Mouse (Mus musculus): ENCODE data around the gene Mroh7. TPM values are rescaled to one million over a fixed set of nuclear protein-coding genes. Genes with fewer than 3 reads are reported as not detected.
"Not testable (repeated sequence)": the region's sequence is repeated elsewhere in the genome, so short reads cannot be mapped to it uniquely, and the experiment has no call there.

The Mroh7 gene
- total RNA-seq, 1 experiment, result 0.45 TPM

- Histone ChIP-seq H3K27ac (ENCODE audit: insufficient read depth, low read depth, low read length, poor library complexity, severe bottlenecking) (no peak overlapping the region), H3K9ac (ENCODE audit: insufficient read depth, low read depth, low read length, poor library complexity, severe bottlenecking) (no peak overlapping the region), H3K4me1 (ENCODE audit: control insufficient read depth in 2 of 2, insufficient read depth in 2 of 2, low read length in 2 of 2, poor library complexity in 1 of 2) (peaks cover 0 to 2% of the 10 kb centered on the region in 2 experiments; a peak in 1 of 4 replicates), H3K36me3 (ENCODE audit: control insufficient read depth, insufficient read depth, low read length, poor library complexity, severe bottlenecking) (no peaks in the 10 kb centered on the region), H3K9me3 (ENCODE audit: control insufficient read depth, insufficient read depth, low read depth, low read length) (no peaks in the 10 kb centered on the region), H3K4me3 (ENCODE audit: insufficient read depth in 1 of 2, low read depth in 1 of 2, low read length in 2 of 2, poor library complexity in 1 of 2, severe bottlenecking in 1 of 2) (no peak overlapping the region)
- no peak for TF ChIP-seq HCFC1 (IDR thresholded peaks at IDR 0.05; ENCODE audit: borderline replicate concordance, insufficient read depth, low read length)
- TF ChIP-seq ZC3H11A (IDR thresholded peaks at IDR 0.05; ENCODE audit: borderline replicate concordance, low read depth, low read length), result peak; percentile 74; the same call in 1 of the 2 replicates
- in situ Hi-C loops (cut with MboI; ENCODE audit: low sequenced_read_pairs in 2 of 2, unreplicated experiment in 2 of 2), result no loop called here
- DNase-seq (ENCODE audit: low read depth, low spot score), result peak; percentile 56
Observed at GRCm38 (mm10) chr4:106749699-106750098, 19.0 kb upstream of the Mroh7 start.

GRCm38 (mm10) chr4:106747001-106747580 lies 16.4 kb upstream of the Mroh7 start:
- H3K4me1 ChIP-seq (ENCODE audit: control insufficient read depth in 2 of 2, insufficient read depth in 2 of 2, low read length in 2 of 2, poor library complexity in 1 of 2), result peaks cover 0 to 2% of the 10 kb centered on the region in 2 experiments; a peak in 1 of 4 replicates
- H3K9ac ChIP-seq (ENCODE audit: insufficient read depth, low read depth, low read length, poor library complexity, severe bottlenecking), result no peak overlapping the region
- no peak overlapping the region for H3K4me3 ChIP-seq (ENCODE audit: insufficient read depth in 1 of 2, low read depth in 1 of 2, low read length in 2 of 2, poor library complexity in 1 of 2, severe bottlenecking in 1 of 2)
- TF ChIP-seq ZC3H11A (IDR thresholded peaks at IDR 0.05; ENCODE audit: borderline replicate concordance, low read depth, low read length) (no peak), MAFK (IDR thresholded peaks at IDR 0.05; ENCODE audit: insufficient read depth, low read depth, low read length) (no peak), CHD2 (IDR thresholded peaks at IDR 0.05; ENCODE audit: low read depth, low read length) (no peak), HCFC1 (IDR thresholded peaks at IDR 0.05; ENCODE audit: borderline replicate concordance, insufficient read depth, low read length) (no peak), ZNF384 (IDR thresholded peaks at IDR 0.05; ENCODE audit: low read depth, low read length) (no peak)
- H3K27ac ChIP-seq (ENCODE audit: insufficient read depth, low read depth, low read length, poor library complexity, severe bottlenecking), result no peak overlapping the region
- in situ Hi-C loops (cut with MboI; ENCODE audit: low sequenced_read_pairs in 2 of 2, unreplicated experiment in 2 of 2), result no loop called here
- no peaks in the 10 kb centered on the region for H3K36me3 ChIP-seq (ENCODE audit: control insufficient read depth, insufficient read depth, low read length, poor library complexity, severe bottlenecking)
- DNase-seq (ENCODE audit: low read depth, low spot score), result no peak
- no peaks in the 10 kb centered on the region for H3K9me3 ChIP-seq (ENCODE audit: control insufficient read depth, insufficient read depth, low read depth, low read length)

- in situ Hi-C loops (cut with MboI; ENCODE audit: low sequenced_read_pairs in 2 of 2, unreplicated experiment in 2 of 2), result no loop called here
- DNase-seq (ENCODE audit: low read depth, low spot score), result no peak
- H3K9ac ChIP-seq (ENCODE audit: insufficient read depth, low read depth, low read length, poor library complexity, severe bottlenecking), result no peak overlapping the region
- no peaks in the 10 kb centered on the region for H3K9me3 ChIP-seq (ENCODE audit: control insufficient read depth, insufficient read depth, low read depth, low read length)
- no peaks in the 10 kb centered on the region for H3K36me3 ChIP-seq (ENCODE audit: control insufficient read depth, insufficient read depth, low read length, poor library complexity, severe bottlenecking)
- H3K27ac ChIP-seq (ENCODE audit: insufficient read depth, low read depth, low read length, poor library complexity, severe bottlenecking), result no peak overlapping the region
- no peak overlapping the region for H3K4me3 ChIP-seq (ENCODE audit: insufficient read depth in 1 of 2, low read depth in 1 of 2, low read length in 2 of 2, poor library complexity in 1 of 2, severe bottlenecking in 1 of 2)
- TF ChIP-seq HCFC1 (IDR thresholded peaks at IDR 0.05; ENCODE audit: borderline replicate concordance, insufficient read depth, low read length) (no peak), ZNF384 (IDR thresholded peaks at IDR 0.05; ENCODE audit: low read depth, low read length) (no peak), MAFK (IDR thresholded peaks at IDR 0.05; ENCODE audit: insufficient read depth, low read depth, low read length) (no peak), ZC3H11A (IDR thresholded peaks at IDR 0.05; ENCODE audit: borderline replicate concordance, low read depth, low read length) (no peak), CHD2 (IDR thresholded peaks at IDR 0.05; ENCODE audit: low read depth, low read length) (no peak)
- H3K4me1 ChIP-seq (ENCODE audit: control insufficient read depth in 2 of 2, insufficient read depth in 2 of 2, low read length in 2 of 2, poor library complexity in 1 of 2), result peaks cover 0 to 2% of the 10 kb centered on the region in 2 experiments; a peak in 1 of 4 replicates
Observed at GRCm38 (mm10) chr4:106745862-106746261, 15.1 kb upstream of the Mroh7 start.

- in situ Hi-C loops (cut with MboI; ENCODE audit: low sequenced_read_pairs in 2 of 2, unreplicated experiment in 2 of 2), result no loop called here
- Histone ChIP-seq H3K4me3 (ENCODE audit: insufficient read depth in 1 of 2, low read depth in 1 of 2, low read length in 2 of 2, poor library complexity in 1 of 2, severe bottlenecking in 1 of 2) (no peak overlapping the region), H3K9me3 (ENCODE audit: control insufficient read depth, insufficient read depth, low read depth, low read length) (no peaks in the 10 kb centered on the region), H3K36me3 (ENCODE audit: control insufficient read depth, insufficient read depth, low read length, poor library complexity, severe bottlenecking) (no peaks in the 10 kb centered on the region), H3K27ac (ENCODE audit: insufficient read depth, low read depth, low read length, poor library complexity, severe bottlenecking) (no peak overlapping the region), H3K4me1 (ENCODE audit: control insufficient read depth in 2 of 2, insufficient read depth in 2 of 2, low read length in 2 of 2, poor library complexity in 1 of 2) (no peaks in the 10 kb centered on the region), H3K9ac (ENCODE audit: insufficient read depth, low read depth, low read length, poor library complexity, severe bottlenecking) (no peak overlapping the region)
- TF ChIP-seq MAFK (IDR thresholded peaks at IDR 0.05; ENCODE audit: insufficient read depth, low read depth, low read length), result no peak
- no peak for TF ChIP-seq ZC3H11A (IDR thresholded peaks at IDR 0.05; ENCODE audit: borderline replicate concordance, low read depth, low read length)
- no peak for TF ChIP-seq ZNF384 (IDR thresholded peaks at IDR 0.05; ENCODE audit: low read depth, low read length)
- no peak for TF ChIP-seq CHD2 (IDR thresholded peaks at IDR 0.05; ENCODE audit: low read depth, low read length)
- TF ChIP-seq HCFC1 (IDR thresholded peaks at IDR 0.05; ENCODE audit: borderline replicate concordance, insufficient read depth, low read length), result no peak
- DNase-seq (ENCODE audit: low read depth, low spot score), result no peak
Observed at GRCm38 (mm10) chr4:106737904-106738303, 7.2 kb upstream of the Mroh7 start.

- H3K9ac ChIP-seq (ENCODE audit: insufficient read depth, low read depth, low read length, poor library complexity, severe bottlenecking); H3K36me3 ChIP-seq (ENCODE audit: control insufficient read depth, insufficient read depth, low read length, poor library complexity, severe bottlenecking); H3K4me1 ChIP-seq (ENCODE audit: control insufficient read depth in 2 of 2, insufficient read depth in 2 of 2, low read length in 2 of 2, poor library complexity in 1 of 2); in situ Hi-C loops (cut with MboI; ENCODE audit: low sequenced_read_pairs in 2 of 2, unreplicated experiment in 2 of 2); DNase-seq (ENCODE audit: low read depth, low spot score); H3K27ac ChIP-seq (ENCODE audit: insufficient read depth, low read depth, low read length, poor library complexity, severe bottlenecking); H3K9me3 ChIP-seq (ENCODE audit: control insufficient read depth, insufficient read depth, low read depth, low read length); H3K4me3 ChIP-seq (ENCODE audit: insufficient read depth in 1 of 2, low read depth in 1 of 2, low read length in 2 of 2, poor library complexity in 1 of 2, severe bottlenecking in 1 of 2): not testable (repeated sequence)
Observed at GRCm38 (mm10) chr4:106736884-106737283, 6.2 kb upstream of the Mroh7 start.

All from ES-E14 (cell line).